Mouse (Mus musculus) forebrain, embryonic 10.5 days (tissue): ENCODE data around the gene Lhx4. TPM values are rescaled to one million over a fixed set of nuclear protein-coding genes. Genes with fewer than 3 reads are reported as not detected.

Experiments
- DNase-seq: peaks from one replicate; pipeline ENCODE4 v3.0.0-alpha.2; 2017; ENCODE audit warnings: low spot score; ENCODE audit errors: extremely low spot score
- H3K27ac ChIP-seq: fragments of 300-500 bp; sonication (generic); 2 replicates; pipeline ENCODE4 v1.5.1; 2016; ENCODE audit warnings: mild to moderate bottlenecking
- H3K27me3 ChIP-seq: fragments of 300-500 bp; sonication (generic); 2 replicates; pipeline ENCODE4 v1.6.1; 2016; ENCODE audit warnings: mild to moderate bottlenecking; ENCODE audit not compliant: poor library complexity, severe bottlenecking
- H3K36me3 ChIP-seq: fragments of 300-500 bp; sonication (generic); replicated peaks from 2 replicates; pipeline ENCODE4 v1.6.1; 2016; ENCODE audit warnings: mild to moderate bottlenecking, moderate library complexity
- H3K4me1 ChIP-seq: fragments of 300-500 bp; sonication (generic); 2 replicates; pipeline ENCODE4 v1.6.1; 2016
- H3K4me3 ChIP-seq: fragments of 300-500 bp; sonication (generic); 2 replicates; pipeline ENCODE4 v1.5.1; 2016; ENCODE audit warnings: mild to moderate bottlenecking, moderate library complexity
- H3K9me3 ChIP-seq: fragments of 300-500 bp; sonication (generic); 2 replicates; pipeline ENCODE4 v1.6.1; 2016; ENCODE audit warnings: mild to moderate bottlenecking, moderate library complexity
- WGBS: fragments of 180-500 bp; shearing (Covaris S2); methylation state at CpG from one replicate; pipeline ENCODE4 v1.1.7; 2016; 5-methylcytosine and 5-hydroxymethylcytosine counted together
- polyA plus RNA-seq: library from polyadenylated mRNA; unstranded; fragments of >200 nt; fragmentation: Nextera tagmentation; extraction: Ambion mirVana; gene quantifications from 2 replicates; pipeline ENCODE4 v1.2.1, GENCODE M21; 2016

Lhx4 gene
- polyA plus RNA-seq, 1 experiment from 2014 or later = not detected

GRCm38 (mm10) chr1:155740622-155741377 lies 10.7 kb downstream of the Lhx4 start:
- WGBS = under 1% methylated on average over 44 of the region's 44 CpGs
- no peaks in the 10 kb centered on the region for H3K36me3 ChIP-seq

GRCm38 (mm10) chr1:155737809-155738383 lies 13.6 kb downstream of the Lhx4 start:
- no peak for DNase-seq
- Histone ChIP-seq H3K4me3 (no peak overlapping the region), H3K27me3 (peaks cover 100% of the 10 kb centered on the region), H3K4me1 (peaks cover 48% of the 10 kb centered on the region), H3K9me3 (no peaks in the 10 kb centered on the region), H3K27ac (no peak overlapping the region), H3K36me3 (no peaks in the 10 kb centered on the region)
- under 1% methylated on average over 25 of the region's 25 CpGs for WGBS

More at GRCm38 (mm10) chr1:155740622-155741377, 10.7 kb downstream of the Lhx4 start:
- Histone ChIP-seq H3K9me3 (no peaks in the 10 kb centered on the region), H3K27ac (no peak overlapping the region), H3K4me3 (peak overlapping the region; percentile 66), H3K4me1 (peaks cover 50% of the 10 kb centered on the region), H3K27me3 (peaks cover 100% of the 10 kb centered on the region)
- DNase-seq = peak; percentile 66

GRCm38 (mm10) chr1:155737017-155737808 lies 14.3 kb downstream of the Lhx4 start:
- Histone ChIP-seq H3K27me3 (peaks cover 100% of the 10 kb centered on the region), H3K4me3 (no peak overlapping the region), H3K4me1 (peaks cover 41% of the 10 kb centered on the region), H3K27ac (no peak overlapping the region), H3K9me3 (no peaks in the 10 kb centered on the region), H3K36me3 (no peaks in the 10 kb centered on the region)
- DNase-seq = no peak
- WGBS = under 1% methylated on average over 58 of the region's 58 CpGs

GRCm38 (mm10) chr1:155736096-155736825 lies 15.2 kb downstream of the Lhx4 start:
- no peak overlapping the region for H3K27ac ChIP-seq
- under 1% methylated on average over 26 of the region's 26 CpGs for WGBS
- DNase-seq = no peak
- no peaks in the 10 kb centered on the region for H3K9me3 ChIP-seq
- no peaks in the 10 kb centered on the region for H3K36me3 ChIP-seq
- H3K4me3 ChIP-seq = no peak overlapping the region
- H3K4me1 ChIP-seq = peaks cover 32% of the 10 kb centered on the region
- H3K27me3 ChIP-seq = peaks cover 100% of the 10 kb centered on the region

GRCm38 (mm10) chr1:155731156-155731555 lies 20.3 kb downstream of the Lhx4 start:
- Histone ChIP-seq H3K27me3 (peaks cover 98% of the 10 kb centered on the region), H3K9me3 (0 out of 2 replicates have a peak, but pooled peaks cover 3% of the 10 kb centered on the region), H3K27ac (no peak overlapping the region), H3K36me3 (no peaks in the 10 kb centered on the region), H3K4me1 (peaks cover 16% of the 10 kb centered on the region), H3K4me3 (no peak overlapping the region)
- 0% methylated on average over 2 of the region's 2 CpGs for WGBS
- no peak for DNase-seq

GRCm38 (mm10) chr1:155729113-155729795 lies 22.2 kb downstream of the Lhx4 start:
- peaks cover 98% of the 10 kb centered on the region for H3K27me3 ChIP-seq
- under 1% methylated on average over 23 of the region's 23 CpGs for WGBS
- no peaks in the 10 kb centered on the region for H3K36me3 ChIP-seq
- no peak overlapping the region for H3K27ac ChIP-seq
- no peak for DNase-seq
- peak overlapping the region; percentile 19; the same call in 1 of the 2 replicates for H3K4me3 ChIP-seq
- H3K4me1 ChIP-seq = peaks cover 11% of the 10 kb centered on the region
- peaks cover 8% of the 10 kb centered on the region; the same call in 1 of the 2 replicates for H3K9me3 ChIP-seq

- Histone ChIP-seq H3K36me3 (no peaks in the 10 kb centered on the region), H3K4me1 (peaks cover 12% of the 10 kb centered on the region), H3K4me3 (no peak overlapping the region), H3K27ac (no peak overlapping the region), H3K27me3 (peaks cover 98% of the 10 kb centered on the region), H3K9me3 (peaks cover 8% of the 10 kb centered on the region; the same call in 1 of the 2 replicates)
- no peak for DNase-seq
- WGBS = 22% methylated on average over 10 of the region's 10 CpGs
Observed at GRCm38 (mm10) chr1:155727830-155728229, 23.7 kb downstream of the Lhx4 start.

GRCm38 (mm10) chr1:155725876-155726275 lies 25.6 kb downstream of the Lhx4 start:
- H3K4me1 ChIP-seq = peaks cover 25% of the 10 kb centered on the region
- peaks cover 98% of the 10 kb centered on the region for H3K27me3 ChIP-seq
- peaks cover 8% of the 10 kb centered on the region; the same call in 1 of the 2 replicates for H3K9me3 ChIP-seq
- H3K36me3 ChIP-seq = no peaks in the 10 kb centered on the region
- DNase-seq = no peak
- 75% methylated on average over 2 of the region's 2 CpGs for WGBS
- no peak overlapping the region for H3K4me3 ChIP-seq
- H3K27ac ChIP-seq = no peak overlapping the region

- H3K36me3 ChIP-seq = no peaks in the 10 kb centered on the region
- no peak overlapping the region for H3K4me3 ChIP-seq
- no peak for DNase-seq
- WGBS = 85% methylated on average over 3 of the region's 3 CpGs
- H3K27me3 ChIP-seq = peaks cover 97% of the 10 kb centered on the region
- peaks cover 8% of the 10 kb centered on the region; the same call in 1 of the 2 replicates for H3K9me3 ChIP-seq
- H3K27ac ChIP-seq = no peak overlapping the region
- H3K4me1 ChIP-seq = peaks cover 23% of the 10 kb centered on the region
Observed at GRCm38 (mm10) chr1:155724301-155724700, 27.2 kb downstream of the Lhx4 start.

GRCm38 (mm10) chr1:155722185-155722584 lies 29.3 kb downstream of the Lhx4 start:
- Histone ChIP-seq H3K27ac (no peak overlapping the region), H3K9me3 (peaks cover 8% of the 10 kb centered on the region; the same call in 1 of the 2 replicates), H3K36me3 (no peaks in the 10 kb centered on the region), H3K4me3 (peak overlapping the region; percentile 31; the same call in 1 of the 2 replicates), H3K27me3 (peaks cover 85% of the 10 kb centered on the region), H3K4me1 (peaks cover 14% of the 10 kb centered on the region)
- under 1% methylated on average over 13 of the region's 13 CpGs for WGBS
- DNase-seq = peak; percentile 65

GRCm38 (mm10) chr1:155721443-155721842 lies 30.0 kb downstream of the Lhx4 start:
- DNase-seq = peak; percentile 39
- H3K4me3 ChIP-seq = no peak overlapping the region
- H3K36me3 ChIP-seq = no peaks in the 10 kb centered on the region
- WGBS = 35% methylated on average over 8 of the region's 8 CpGs
- H3K9me3 ChIP-seq = peaks cover 5% of the 10 kb centered on the region; the same call in 1 of the 2 replicates
- no peak overlapping the region for H3K27ac ChIP-seq
- H3K4me1 ChIP-seq = peaks cover 14% of the 10 kb centered on the region
- peaks cover 80% of the 10 kb centered on the region for H3K27me3 ChIP-seq
